Mouse (Mus musculus): ENCODE measurements around the gene Gng5. TPM values are rescaled to one million over a fixed set of nuclear protein-coding genes. Genes with fewer than 3 reads are reported as not detected.

Gene Gng5
- 976 and 1,024 TPM in 2 replicates for polyA plus RNA-seq (2015; fragmentation: Nextera tagmentation; extraction: Ambion mirVana)

DNA sequence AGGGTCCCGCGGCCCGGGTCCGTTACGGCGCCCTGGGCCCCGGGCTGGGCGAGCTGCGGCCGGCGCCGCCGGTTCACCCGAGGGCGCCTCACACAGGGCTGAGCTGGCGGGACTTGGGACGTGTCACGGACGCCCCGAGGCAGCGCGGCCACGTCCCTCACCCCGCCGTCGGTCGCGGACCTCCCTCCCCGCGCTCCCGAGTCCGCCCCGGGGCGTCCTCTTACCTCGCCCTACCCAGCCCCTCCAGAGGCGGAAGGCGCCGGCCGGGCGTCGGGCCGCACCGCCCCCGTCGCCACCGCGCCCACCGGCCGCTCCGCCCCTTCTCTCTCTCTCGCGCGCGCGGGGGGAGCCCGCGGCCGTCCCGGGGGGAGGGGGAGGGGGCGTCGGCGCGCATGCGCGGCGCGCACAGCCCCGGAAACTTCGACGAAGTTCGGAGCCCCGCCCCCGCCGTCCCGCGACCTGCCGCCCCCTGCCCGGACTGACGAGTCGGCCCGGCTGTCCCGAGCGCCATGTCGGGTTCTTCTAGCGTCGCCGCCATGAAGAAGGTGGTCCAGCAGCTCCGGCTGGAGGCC lies at the start of gene Gng5, which contains the start of gene Spata1:
TSS of gene Gng5 (plus strand) at position 377 of the 572 bp plus-strand sequence.
TSS of gene Spata1 (minus strand) at position 323 of the 572 bp plus-strand sequence.
- Histone ChIP-seq H3K9ac (ENCODE audit: low read depth, low read length) (peak within 1 kb of the TSS; percentile 81), H3K4me1 (ENCODE audit: control insufficient read depth, insufficient read depth, low read length) (peaks cover 25% of the 10 kb centered on the region), H3K4me2 (ENCODE audit: low read depth, low read length) (peak within 1 kb of the TSS; percentile 80), H3K36me3 (ENCODE audit: control insufficient read depth, insufficient read depth, low read length) (no peaks in the 10 kb centered on the region; the same call in 1 of the 2 replicates), H3K9me3 (ENCODE audit: control insufficient read depth, low read length) (no peaks in the 10 kb centered on the region), H3K4me3 (ENCODE audit: low read length) (peak within 1 kb of the TSS; percentile 66), H3K27ac (ENCODE audit: low read length) (peak within 1 kb of the TSS; percentile 96), H3K27me3 (replicated peaks; ENCODE audit: control insufficient read depth, insufficient read depth, low read length) (no peaks in the 10 kb centered on the region)
- WGBS, result under 1% methylated on average over 62 of the region's 88 CpGs
- ATAC-seq, result peak; percentile 98

DNA sequence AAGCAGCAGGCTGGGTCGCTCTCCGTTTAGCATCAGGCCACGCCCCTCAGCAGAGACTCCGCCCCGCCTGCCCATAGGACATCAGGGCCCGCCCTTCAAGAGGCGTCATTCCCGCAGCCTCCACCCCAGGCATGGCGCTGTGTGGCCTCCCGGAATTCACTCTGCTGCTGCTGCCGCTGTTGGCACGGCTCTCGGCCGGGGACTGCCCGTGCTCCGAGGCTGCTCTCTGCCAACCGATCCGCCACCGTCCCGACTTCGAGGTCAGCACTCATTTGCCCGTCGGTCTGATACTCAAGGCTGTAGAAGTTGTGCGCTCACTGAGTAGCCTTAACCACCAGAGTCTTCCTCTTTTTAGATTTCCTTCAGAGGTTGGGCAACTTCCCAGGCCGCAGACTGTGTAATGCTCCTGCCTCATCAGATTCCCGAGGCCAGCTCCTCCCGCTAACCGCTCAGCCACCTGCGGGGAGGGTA lies 49.2 kb upstream of the Gng5 start:
- Histone ChIP-seq H3K4me1 (ENCODE audit: control insufficient read depth, insufficient read depth, low read length) (0 out of 2 replicates have a peak, but pooled peaks cover 3% of the 10 kb centered on the region), H3K36me3 (ENCODE audit: control insufficient read depth, insufficient read depth, low read length) (0 out of 2 replicates have a peak, but pooled peaks cover under 1% of the 10 kb centered on the region), H3K27me3 (replicated peaks; ENCODE audit: control insufficient read depth, insufficient read depth, low read length) (no peaks in the 10 kb centered on the region), H3K4me3 (ENCODE audit: low read length) (peak overlapping the region; percentile 57), H3K4me2 (ENCODE audit: low read depth, low read length) (peak overlapping the region; percentile 80), H3K27ac (ENCODE audit: low read length) (peak overlapping the region; percentile 70), H3K9me3 (ENCODE audit: control insufficient read depth, low read length) (no peaks in the 10 kb centered on the region), H3K9ac (ENCODE audit: low read depth, low read length) (peak overlapping the region; percentile 70)
- ATAC-seq, result peak; percentile 99
- 1% methylated on average over 29 of the region's 29 CpGs for WGBS

DNA sequence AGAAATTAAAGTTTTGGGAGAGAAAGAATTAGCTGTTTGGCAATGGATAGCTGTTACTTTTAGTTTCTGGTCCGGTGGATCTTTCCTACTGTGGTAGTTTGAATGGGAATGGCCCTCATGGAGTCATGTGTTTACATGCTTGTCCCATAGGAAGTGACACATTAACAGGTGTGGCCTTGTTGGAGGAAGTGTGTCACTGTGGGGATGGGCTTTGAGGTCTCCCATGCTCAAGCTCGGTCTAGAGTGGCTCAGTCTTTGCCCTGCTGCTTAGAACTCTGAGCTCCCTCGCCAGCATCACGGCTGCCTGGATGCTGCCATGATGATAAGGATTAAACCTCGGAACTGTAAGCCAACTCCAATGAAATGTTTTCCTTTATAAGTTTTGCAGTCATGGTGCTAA lies 48.2 kb upstream of the Gng5 start:
- Histone ChIP-seq H3K4me1 (ENCODE audit: control insufficient read depth, insufficient read depth, low read length) (0 out of 2 replicates have a peak, but pooled peaks cover 3% of the 10 kb centered on the region), H3K4me3 (ENCODE audit: low read length) (no peak overlapping the region), H3K9me3 (ENCODE audit: control insufficient read depth, low read length) (no peaks in the 10 kb centered on the region), H3K4me2 (ENCODE audit: low read depth, low read length) (no peak overlapping the region), H3K36me3 (ENCODE audit: control insufficient read depth, insufficient read depth, low read length) (0 out of 2 replicates have a peak, but pooled peaks cover 1% of the 10 kb centered on the region), H3K27me3 (replicated peaks; ENCODE audit: control insufficient read depth, insufficient read depth, low read length) (no peaks in the 10 kb centered on the region), H3K27ac (ENCODE audit: low read length) (no peak overlapping the region), H3K9ac (ENCODE audit: low read depth, low read length) (no peak overlapping the region)
- no peak for ATAC-seq
- WGBS, result 95% methylated on average over 5 of the region's 5 CpGs

DNA sequence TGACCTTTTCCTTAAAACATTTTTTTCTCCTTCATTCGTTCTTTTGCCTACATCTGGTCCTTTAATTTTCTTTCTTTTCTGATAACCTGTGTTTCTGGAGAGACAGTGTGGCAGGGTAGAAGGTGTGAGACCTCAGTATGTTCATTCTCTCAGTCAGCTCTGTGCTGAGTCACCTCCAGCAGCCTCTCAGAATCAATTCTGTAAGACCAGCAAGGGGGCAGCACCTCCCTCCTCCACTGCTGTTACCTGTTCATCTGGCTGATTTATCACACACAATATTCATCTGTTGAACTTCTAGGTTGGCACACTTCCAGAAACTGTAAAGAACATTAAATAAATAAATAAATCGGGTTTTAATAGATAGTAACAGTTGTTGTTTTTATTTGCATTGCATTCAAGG lies 36.7 kb upstream of the Gng5 start:
- Histone ChIP-seq H3K4me2 (ENCODE audit: low read depth, low read length) (no peak overlapping the region), H3K4me1 (ENCODE audit: control insufficient read depth, insufficient read depth, low read length) (no peaks in the 10 kb centered on the region), H3K36me3 (ENCODE audit: control insufficient read depth, insufficient read depth, low read length) (no peaks in the 10 kb centered on the region), H3K9ac (ENCODE audit: low read depth, low read length) (no peak overlapping the region), H3K9me3 (ENCODE audit: control insufficient read depth, low read length) (no peaks in the 10 kb centered on the region), H3K4me3 (ENCODE audit: low read length) (no peak overlapping the region), H3K27ac (ENCODE audit: low read length) (no peak overlapping the region), H3K27me3 (replicated peaks; ENCODE audit: control insufficient read depth, insufficient read depth, low read length) (no peaks in the 10 kb centered on the region)
- WGBS, result 52% methylated on average over 2 of the region's 2 CpGs
- ATAC-seq, result no peak

DNA sequence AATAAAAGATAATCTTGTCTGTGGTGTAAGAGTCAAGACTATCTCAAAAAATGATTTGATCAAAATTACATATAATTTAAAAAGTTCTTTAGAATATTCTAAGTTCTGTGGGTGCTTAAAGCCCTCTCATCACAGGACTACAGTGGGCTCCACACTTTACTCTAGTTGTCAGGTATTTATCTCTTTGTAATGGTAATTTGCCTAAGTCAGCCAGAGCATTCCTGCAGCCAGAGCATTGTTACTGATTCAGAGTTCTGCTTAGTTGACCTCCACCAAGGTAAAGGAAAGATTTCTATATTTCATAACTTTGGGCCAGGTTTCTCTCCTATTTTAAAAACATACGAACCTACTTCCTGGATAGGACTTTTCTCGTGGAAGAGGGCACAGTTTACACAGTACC lies 30.4 kb upstream of the Gng5 start:
- Histone ChIP-seq H3K4me1 (ENCODE audit: control insufficient read depth, insufficient read depth, low read length) (no peaks in the 10 kb centered on the region), H3K4me3 (ENCODE audit: low read length) (no peak overlapping the region), H3K36me3 (ENCODE audit: control insufficient read depth, insufficient read depth, low read length) (no peaks in the 10 kb centered on the region), H3K9me3 (ENCODE audit: control insufficient read depth, low read length) (no peaks in the 10 kb centered on the region), H3K4me2 (ENCODE audit: low read depth, low read length) (no peak overlapping the region), H3K27me3 (replicated peaks; ENCODE audit: control insufficient read depth, insufficient read depth, low read length) (no peaks in the 10 kb centered on the region), H3K9ac (ENCODE audit: low read depth, low read length) (no peak overlapping the region), H3K27ac (ENCODE audit: low read length) (no peak overlapping the region)
- ATAC-seq, result no peak
- WGBS, result 77% methylated on average over 2 of the region's 2 CpGs

DNA sequence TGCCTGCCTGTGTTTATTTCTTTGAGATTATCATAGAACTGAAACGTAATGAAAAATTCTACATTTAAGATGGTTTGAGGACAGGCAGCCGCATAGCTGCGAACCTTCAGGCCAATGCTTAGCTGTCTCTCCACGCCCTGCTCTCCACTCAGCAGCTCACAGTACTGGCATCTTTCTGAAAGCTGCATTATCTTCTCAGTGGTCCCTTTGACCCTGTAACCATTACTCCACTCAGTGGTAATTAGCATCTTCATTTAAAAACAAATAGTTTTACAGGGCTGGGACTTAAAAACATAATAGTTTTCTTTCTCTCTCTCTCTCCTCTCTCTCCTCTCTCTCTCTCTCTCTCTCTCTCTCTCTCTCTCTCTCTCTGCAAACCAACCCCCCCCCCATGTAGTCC lies 26.9 kb upstream of the Gng5 start:
- 60% methylated on average over 4 of the region's 4 CpGs for WGBS
- no peak for ATAC-seq
- Histone ChIP-seq H3K36me3 (ENCODE audit: control insufficient read depth, insufficient read depth, low read length) (no peaks in the 10 kb centered on the region), H3K9ac (ENCODE audit: low read depth, low read length) (no peak overlapping the region), H3K4me3 (ENCODE audit: low read length) (no peak overlapping the region), H3K4me1 (ENCODE audit: control insufficient read depth, insufficient read depth, low read length) (no peaks in the 10 kb centered on the region), H3K27me3 (replicated peaks; ENCODE audit: control insufficient read depth, insufficient read depth, low read length) (no peaks in the 10 kb centered on the region), H3K4me2 (ENCODE audit: low read depth, low read length) (no peak overlapping the region), H3K27ac (ENCODE audit: low read length) (no peak overlapping the region), H3K9me3 (ENCODE audit: control insufficient read depth, low read length) (no peaks in the 10 kb centered on the region)

DNA sequence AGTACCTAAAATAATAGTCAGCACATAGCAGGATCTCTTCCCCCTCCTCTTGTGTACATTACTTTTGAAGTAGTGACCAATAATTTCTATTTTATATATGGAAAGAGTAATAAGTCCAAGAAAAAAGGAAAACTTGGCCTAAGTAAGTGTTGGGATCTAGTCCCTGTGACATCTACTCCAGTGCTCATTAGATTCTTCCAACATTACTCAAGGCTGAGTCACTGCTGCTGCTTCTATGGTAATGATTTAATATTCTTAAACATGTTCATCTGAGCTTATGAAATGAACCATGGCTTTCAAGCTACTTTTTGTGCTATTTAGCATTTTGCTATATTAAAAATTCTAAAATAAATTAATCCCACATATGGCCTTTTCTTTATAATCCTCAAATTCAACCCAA lies 25.9 kb upstream of the Gng5 start:
- Histone ChIP-seq H3K27me3 (replicated peaks; ENCODE audit: control insufficient read depth, insufficient read depth, low read length) (no peaks in the 10 kb centered on the region), H3K9me3 (ENCODE audit: control insufficient read depth, low read length) (no peaks in the 10 kb centered on the region), H3K4me3 (ENCODE audit: low read length) (no peak overlapping the region), H3K4me1 (ENCODE audit: control insufficient read depth, insufficient read depth, low read length) (no peaks in the 10 kb centered on the region), H3K27ac (ENCODE audit: low read length) (no peak overlapping the region), H3K4me2 (ENCODE audit: low read depth, low read length) (no peak overlapping the region), H3K9ac (ENCODE audit: low read depth, low read length) (no peak overlapping the region), H3K36me3 (ENCODE audit: control insufficient read depth, insufficient read depth, low read length) (no peaks in the 10 kb centered on the region)
- no peak for ATAC-seq

DNA sequence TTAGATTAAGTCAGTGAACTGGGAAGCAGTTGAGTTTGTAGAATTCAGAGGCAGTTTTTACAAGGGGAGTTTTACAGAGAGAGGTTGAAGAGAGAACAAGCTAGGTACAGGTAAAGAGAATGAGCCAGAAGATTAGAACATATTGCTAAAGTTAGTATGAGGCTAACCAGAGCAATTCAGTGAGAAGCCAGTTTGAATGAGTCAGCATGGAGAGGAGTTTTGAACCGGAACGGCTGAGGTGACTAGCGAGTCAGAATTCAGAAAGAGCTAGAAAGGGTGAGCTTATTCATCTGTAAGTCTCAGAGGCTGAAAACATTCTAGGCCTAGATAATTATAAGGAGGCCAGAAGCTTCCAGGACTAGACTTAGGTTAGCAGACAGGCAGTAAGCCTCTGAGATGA lies 25.2 kb upstream of the Gng5 start:
- ATAC-seq, result no peak
- 92% methylated on average over 3 of the region's 3 CpGs for WGBS
- H3K36me3 ChIP-seq (ENCODE audit: control insufficient read depth, insufficient read depth, low read length), result no peaks in the 10 kb centered on the region

DNA sequence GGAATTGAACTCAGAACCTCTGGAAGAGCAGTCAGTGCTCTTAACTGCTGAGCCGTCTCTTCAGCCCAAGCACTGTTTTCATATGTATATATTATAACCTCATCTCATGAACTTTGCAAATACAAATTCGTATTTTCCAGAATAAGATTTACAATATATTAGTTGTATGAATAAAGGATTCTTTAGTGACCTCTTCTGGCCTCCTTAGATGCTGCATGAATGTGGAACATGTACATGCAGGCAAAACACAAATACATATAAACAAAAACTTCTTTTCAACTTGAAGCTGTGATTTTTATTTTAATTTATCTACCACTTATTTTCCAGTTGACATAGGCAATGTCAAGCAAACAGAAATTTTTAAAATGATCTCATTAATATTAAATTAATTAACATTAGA lies 17.6 kb upstream of the Gng5 start:
- no peak overlapping the region for H3K9ac ChIP-seq (ENCODE audit: low read depth, low read length)
- no peaks in the 10 kb centered on the region for H3K36me3 ChIP-seq (ENCODE audit: control insufficient read depth, insufficient read depth, low read length)
- no peak overlapping the region for H3K4me2 ChIP-seq (ENCODE audit: low read depth, low read length)
- H3K9me3 ChIP-seq (ENCODE audit: control insufficient read depth, low read length), result no peaks in the 10 kb centered on the region
- H3K4me1 ChIP-seq (ENCODE audit: control insufficient read depth, insufficient read depth, low read length), result no peaks in the 10 kb centered on the region
- WGBS, result 54% methylated on average over 2 of the region's 2 CpGs
- no peak for ATAC-seq
- H3K27me3 ChIP-seq (replicated peaks; ENCODE audit: control insufficient read depth, insufficient read depth, low read length), result no peaks in the 10 kb centered on the region
- H3K4me3 ChIP-seq (ENCODE audit: low read length), result no peak overlapping the region
- H3K27ac ChIP-seq (ENCODE audit: low read length), result no peak overlapping the region

More for the DNA sequence above, 25.2 kb upstream of the Gng5 start:
- no peak overlapping the region for H3K27ac ChIP-seq (ENCODE audit: low read length)
- H3K4me3 ChIP-seq (ENCODE audit: low read length), result no peak overlapping the region
- no peak overlapping the region for H3K4me2 ChIP-seq (ENCODE audit: low read depth, low read length)
- H3K27me3 ChIP-seq (replicated peaks; ENCODE audit: control insufficient read depth, insufficient read depth, low read length), result no peaks in the 10 kb centered on the region
- H3K9ac ChIP-seq (ENCODE audit: low read depth, low read length), result no peak overlapping the region
- H3K9me3 ChIP-seq (ENCODE audit: control insufficient read depth, low read length), result no peaks in the 10 kb centered on the region
- no peaks in the 10 kb centered on the region for H3K4me1 ChIP-seq (ENCODE audit: control insufficient read depth, insufficient read depth, low read length)

DNA sequence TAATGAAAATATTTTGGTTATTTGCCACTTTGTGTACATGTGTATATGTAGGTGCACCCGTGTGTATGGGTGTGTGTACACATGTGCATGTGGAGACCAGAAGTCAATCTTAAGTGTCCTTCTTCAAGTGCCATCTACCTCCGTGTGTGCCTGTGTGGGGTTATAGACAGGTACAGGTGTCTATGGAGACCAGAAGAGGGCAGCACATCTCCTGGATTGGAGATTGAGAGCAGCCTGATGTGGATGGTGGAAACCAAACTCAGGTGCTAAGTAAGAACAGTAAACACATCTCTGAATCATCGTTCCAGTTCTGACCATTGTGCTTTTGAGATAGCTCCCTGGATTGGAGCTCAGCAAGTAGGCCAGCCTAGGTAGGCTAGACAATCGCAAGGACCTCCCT lies 13.1 kb upstream of the Gng5 start:
- no peaks in the 10 kb centered on the region for H3K9me3 ChIP-seq (ENCODE audit: control insufficient read depth, low read length)
- 82% methylated on average over 4 of the region's 4 CpGs for WGBS
- no peaks in the 10 kb centered on the region for H3K27me3 ChIP-seq (replicated peaks; ENCODE audit: control insufficient read depth, insufficient read depth, low read length)
- no peak overlapping the region for H3K4me3 ChIP-seq (ENCODE audit: low read length)
- no peak overlapping the region for H3K9ac ChIP-seq (ENCODE audit: low read depth, low read length)
- H3K4me1 ChIP-seq (ENCODE audit: control insufficient read depth, insufficient read depth, low read length), result no peaks in the 10 kb centered on the region
- ATAC-seq, result no peak
- H3K27ac ChIP-seq (ENCODE audit: low read length), result no peak overlapping the region
- no peaks in the 10 kb centered on the region for H3K36me3 ChIP-seq (ENCODE audit: control insufficient read depth, insufficient read depth, low read length)
- no peak overlapping the region for H3K4me2 ChIP-seq (ENCODE audit: low read depth, low read length)
